Mouse (Mus musculus): ENCODE results near the gene Gm7534.

GRCm38 (mm10) chr4:134237582-134238278 is 34.9 kb upstream of the Gm7534 start:
- TF ChIP-seq CTCF (IDR thresholded peaks at IDR 0.05; ENCODE audit: borderline replicate concordance, insufficient read depth, low read depth, low read length) = no peak
- no peak for TF ChIP-seq POLR2A (IDR thresholded peaks at IDR 0.05; ENCODE audit: borderline replicate concordance, insufficient read depth, low read length)

All from cerebellum, adult 2 months (tissue).